Mouse (Mus musculus): ENCODE results near the gene Clk2. TPM values are rescaled to one million over a fixed set of nuclear protein-coding genes. Genes with fewer than 3 reads are reported as not detected.

The Clk2 gene
- polyA plus RNA-seq, 1 experiment from 2014 or later, result 10.2 TPM

GRCm38 (mm10) chr3:89161786-89162185 is 2.8 kb upstream of the Clk2 start:
- no peak for TF ChIP-seq CTCF (IDR thresholded peaks at IDR 0.05; ENCODE audit: low read depth)
- TF ChIP-seq EP300 (optimal IDR thresholded peaks at IDR 0.05), result no peak
- Histone ChIP-seq H3K36me3 (ENCODE audit: control insufficient read depth, insufficient read depth, low read length) (no peaks in the 10 kb centered on the region; the same call in 1 of the 2 replicates), H3K9me3 (ENCODE audit: control insufficient read depth, low read length) (no peaks in the 10 kb centered on the region), H3K27me3 (ENCODE audit: control insufficient read depth, insufficient read depth, low read length) (no peaks in the 10 kb centered on the region), H3K27ac (replicated peaks) (no peak overlapping the region), H3K4me1 (replicated peaks; ENCODE audit: control insufficient read depth, insufficient read depth) (peaks cover 9% of the 10 kb centered on the region; the same call in 1 of the 2 replicates), H3K4me3 (ENCODE audit: low read depth, low read length) (no peak overlapping the region), H3K9ac (ENCODE audit: low read length) (no peak overlapping the region), H3K4me2 (replicated peaks; ENCODE audit: low read depth) (no peak overlapping the region)
- DNase-seq (ENCODE audit: low spot score) (no peak), ATAC-seq (ENCODE audit: low FRiP score, low TSS enrichment) (no peak)
- WGBS, result 77% methylated on average over 4 of the region's 4 CpGs

GRCm38 (mm10) chr3:89163123-89163522 is 1.5 kb upstream of the Clk2 start:
- Histone ChIP-seq H3K9ac (ENCODE audit: low read length) (no peak overlapping the region), H3K4me1 (replicated peaks; ENCODE audit: control insufficient read depth, insufficient read depth) (peaks cover 9% of the 10 kb centered on the region; the same call in 1 of the 2 replicates), H3K27ac (replicated peaks) (no peak overlapping the region), H3K4me2 (replicated peaks; ENCODE audit: low read depth) (no peak overlapping the region), H3K4me3 (ENCODE audit: low read depth, low read length) (no peak overlapping the region), H3K27me3 (ENCODE audit: control insufficient read depth, insufficient read depth, low read length) (no peaks in the 10 kb centered on the region), H3K36me3 (ENCODE audit: control insufficient read depth, insufficient read depth, low read length) (peaks cover 3% of the 10 kb centered on the region; the same call in 1 of the 2 replicates), H3K9me3 (ENCODE audit: control insufficient read depth, low read length) (no peaks in the 10 kb centered on the region)
- 72% methylated on average over 1 of the region's 1 CpGs for WGBS
- no peak for ATAC-seq (ENCODE audit: low FRiP score, low TSS enrichment)
- DNase-seq (ENCODE audit: low spot score), result no peak
- TF ChIP-seq EP300 (optimal IDR thresholded peaks at IDR 0.05) (no peak), CTCF (IDR thresholded peaks at IDR 0.05; ENCODE audit: low read depth) (no peak)

GRCm38 (mm10) chr3:89163643-89164245 is 851 bp upstream of the Clk2 start:
- Histone ChIP-seq H3K9ac (ENCODE audit: low read length) (no peak overlapping the region), H3K4me1 (replicated peaks; ENCODE audit: control insufficient read depth, insufficient read depth) (peaks cover 9% of the 10 kb centered on the region; the same call in 1 of the 2 replicates), H3K27me3 (ENCODE audit: control insufficient read depth, insufficient read depth, low read length) (no peaks in the 10 kb centered on the region), H3K36me3 (ENCODE audit: control insufficient read depth, insufficient read depth, low read length) (peaks cover 9% of the 10 kb centered on the region; the same call in 1 of the 2 replicates), H3K4me3 (ENCODE audit: low read depth, low read length) (peak overlapping the region; percentile 78; the same call in 1 of the 2 replicates), H3K9me3 (ENCODE audit: control insufficient read depth, low read length) (no peaks in the 10 kb centered on the region), H3K4me2 (replicated peaks; ENCODE audit: low read depth) (peak overlapping the region; percentile 49), H3K27ac (replicated peaks) (no peak overlapping the region)
- ATAC-seq (ENCODE audit: low FRiP score, low TSS enrichment), result no peak
- no peak for TF ChIP-seq CTCF (IDR thresholded peaks at IDR 0.05; ENCODE audit: low read depth)
- no peak for TF ChIP-seq EP300 (optimal IDR thresholded peaks at IDR 0.05)
- no peak for DNase-seq (ENCODE audit: low spot score)
- 69% methylated on average over 5 of the region's 5 CpGs for WGBS

GRCm38 (mm10) chr3:89165268-89165870 is 774 bp downstream of the Clk2 start:
- H3K9me3 ChIP-seq (ENCODE audit: control insufficient read depth, low read length), result no peaks in the 10 kb centered on the region
- H3K36me3 ChIP-seq (ENCODE audit: control insufficient read depth, insufficient read depth, low read length), result peaks cover 16% of the 10 kb centered on the region; the same call in 1 of the 2 replicates
- no peak for DNase-seq (ENCODE audit: low spot score)
- peak overlapping the region; percentile 49 for H3K4me2 ChIP-seq (replicated peaks; ENCODE audit: low read depth)
- peak overlapping the region; percentile 98 for H3K27ac ChIP-seq (replicated peaks)
- peak overlapping the region; percentile 78 for H3K4me3 ChIP-seq (ENCODE audit: low read depth, low read length)
- TF ChIP-seq CTCF (IDR thresholded peaks at IDR 0.05; ENCODE audit: low read depth), result no peak
- no peak for TF ChIP-seq EP300 (optimal IDR thresholded peaks at IDR 0.05)
- no peak for ATAC-seq (ENCODE audit: low FRiP score, low TSS enrichment)
- no peaks in the 10 kb centered on the region for H3K27me3 ChIP-seq (ENCODE audit: control insufficient read depth, insufficient read depth, low read length)
- H3K4me1 ChIP-seq (replicated peaks; ENCODE audit: control insufficient read depth, insufficient read depth), result 0 out of 2 replicates have a peak, but pooled peaks cover 2% of the 10 kb centered on the region
- 10% methylated on average over 12 of the region's 12 CpGs for WGBS
- H3K9ac ChIP-seq (ENCODE audit: low read length), result peak overlapping the region; percentile 97

GRCm38 (mm10) chr3:89166945-89167344 is 2.4 kb downstream of the Clk2 start:
- no peak overlapping the region for H3K4me2 ChIP-seq (replicated peaks; ENCODE audit: low read depth)
- H3K9me3 ChIP-seq (ENCODE audit: control insufficient read depth, low read length), result no peaks in the 10 kb centered on the region
- 0 out of 2 replicates have a peak, but pooled peaks cover 2% of the 10 kb centered on the region for H3K4me1 ChIP-seq (replicated peaks; ENCODE audit: control insufficient read depth, insufficient read depth)
- no peaks in the 10 kb centered on the region for H3K27me3 ChIP-seq (ENCODE audit: control insufficient read depth, insufficient read depth, low read length)
- no peak overlapping the region for H3K27ac ChIP-seq (replicated peaks)
- TF ChIP-seq CTCF (IDR thresholded peaks at IDR 0.05; ENCODE audit: low read depth) (no peak), EP300 (optimal IDR thresholded peaks at IDR 0.05) (no peak)
- H3K4me3 ChIP-seq (ENCODE audit: low read depth, low read length), result no peak overlapping the region
- DNase-seq (ENCODE audit: low spot score), result no peak
- 89% methylated on average over 19 of the region's 19 CpGs for WGBS
- ATAC-seq (ENCODE audit: low FRiP score, low TSS enrichment), result no peak
- no peak overlapping the region for H3K9ac ChIP-seq (ENCODE audit: low read length)
- H3K36me3 ChIP-seq (ENCODE audit: control insufficient read depth, insufficient read depth, low read length), result peaks cover 19% of the 10 kb centered on the region; the same call in 1 of the 2 replicates

- Histone ChIP-seq H3K4me2 (replicated peaks; ENCODE audit: low read depth) (no peak overlapping the region), H3K27me3 (ENCODE audit: control insufficient read depth, insufficient read depth, low read length) (no peaks in the 10 kb centered on the region), H3K36me3 (ENCODE audit: control insufficient read depth, insufficient read depth, low read length) (peaks cover 44% of the 10 kb centered on the region), H3K4me1 (replicated peaks; ENCODE audit: control insufficient read depth, insufficient read depth) (peaks cover 4% of the 10 kb centered on the region; the same call in 1 of the 2 replicates), H3K9me3 (ENCODE audit: control insufficient read depth, low read length) (no peaks in the 10 kb centered on the region), H3K4me3 (ENCODE audit: low read depth, low read length) (no peak overlapping the region), H3K9ac (ENCODE audit: low read length) (no peak overlapping the region), H3K27ac (replicated peaks) (no peak overlapping the region)
- TF ChIP-seq EP300 (optimal IDR thresholded peaks at IDR 0.05), result no peak
- TF ChIP-seq CTCF (IDR thresholded peaks at IDR 0.05; ENCODE audit: low read depth), result no peak
- 92% methylated on average over 11 of the region's 11 CpGs for WGBS
- DNase-seq (ENCODE audit: low spot score), result no peak
- ATAC-seq (ENCODE audit: low FRiP score, low TSS enrichment), result no peak
Observed at GRCm38 (mm10) chr3:89174844-89175243, 10.2 kb downstream of the Clk2 start.
